ENCODE assay signal across 27 mouse cellular contexts in the genomic region with DNA sequence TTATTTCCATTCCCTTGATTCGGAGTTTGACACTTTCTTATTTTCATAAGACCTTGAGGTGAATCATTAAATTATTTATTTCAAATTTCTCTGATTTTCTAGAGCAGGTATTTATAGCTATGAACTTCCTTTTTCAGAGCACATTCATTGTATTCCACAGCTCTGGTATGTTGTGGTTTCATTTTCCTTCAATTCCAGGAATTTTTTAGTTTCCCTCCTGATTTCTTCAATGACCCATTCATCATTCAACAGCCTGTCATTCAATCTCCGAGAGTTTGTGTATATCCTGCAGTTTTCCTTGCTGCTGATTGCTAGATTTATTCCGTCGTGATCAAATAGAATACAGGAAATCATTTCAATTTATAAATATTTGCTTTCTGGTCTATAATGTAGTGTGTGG.
"Had no signal": no experiment of that assay in that cellular context is flagged by ENCODE, and none has a peak within 500 bp of the region (broad histone marks: within the 10 kb centered on the region; RNA-seq: fewer than 3 reads in every experiment).

No protein-coding gene starts in this region.

- H3K36me3 ChIP-seq: embryonic facial prominence, embryonic 10.5 days; embryonic facial prominence, embryonic 12.5 days; embryonic facial prominence, embryonic 13.5 days; embryonic facial prominence, embryonic 15.5 days; forebrain, embryonic 10.5 days; forebrain, embryonic 12.5 days; forebrain, embryonic 15.5 days had no signal

- H3K4me2 ChIP-seq: embryonic facial prominence, embryonic 12.5 days; embryonic facial prominence, embryonic 13.5 days; embryonic facial prominence, embryonic 15.5 days; forebrain, embryonic 12.5 days; forebrain, embryonic 13.5 days; forebrain, embryonic 15.5 days had no signal

- H3K4me3 ChIP-seq: embryonic facial prominence, embryonic 10.5 days; embryonic facial prominence, embryonic 12.5 days; embryonic facial prominence, embryonic 13.5 days; embryonic facial prominence, embryonic 15.5 days; erythroblast, embryonic 14.5 days; forebrain, embryonic 10.5 days; forebrain, embryonic 12.5 days; forebrain, embryonic 13.5 days; forebrain, embryonic 15.5 days; gastrocnemius, adult 2 months; heart, adult 2 months had no signal

- H3K9ac ChIP-seq: embryonic facial prominence, embryonic 12.5 days; embryonic facial prominence, embryonic 13.5 days; embryonic facial prominence, embryonic 15.5 days; forebrain, embryonic 12.5 days; forebrain, embryonic 13.5 days; forebrain, embryonic 15.5 days; forebrain, postnatal 0 days had no signal

- ATAC-seq: forebrain, embryonic 13.5 days; forebrain, embryonic 14.5 days; forebrain, embryonic 15.5 days; forebrain, embryonic 16.5 days; forebrain, postnatal 0 days had no signal

- H3K9me3 ChIP-seq: embryonic facial prominence, embryonic 10.5 days; embryonic facial prominence, embryonic 12.5 days; embryonic facial prominence, embryonic 13.5 days; embryonic facial prominence, embryonic 15.5 days; forebrain, embryonic 10.5 days; forebrain, embryonic 12.5 days; forebrain, embryonic 13.5 days; forebrain, embryonic 15.5 days had no signal

- DNase-seq: cerebellum, adult 9-10 months; cerebellum, adult 9-11 months; cerebellum, postnatal 10 days; cerebellum, postnatal 14 days; cerebellum, postnatal 25 days; cerebellum, postnatal 36 days; embryo, embryonic 11 days; forebrain, postnatal 0 days; gastrocnemius, adult 2 months; gastrocnemius, postnatal 10 days; gastrocnemius, postnatal 14 days; gastrocnemius, postnatal 25 days; gastrocnemius, postnatal 36 days; heart, adult 11 months; heart, adult 18-20 months; heart, adult 2 months had no signal

- H3K4me1 ChIP-seq: embryonic facial prominence, embryonic 10.5 days; embryonic facial prominence, embryonic 12.5 days; embryonic facial prominence, embryonic 13.5 days; embryonic facial prominence, embryonic 15.5 days; forebrain, embryonic 10.5 days; forebrain, embryonic 12.5 days; forebrain, embryonic 13.5 days; forebrain, embryonic 15.5 days had no signal

- H3K27ac ChIP-seq: embryonic facial prominence, embryonic 10.5 days; embryonic facial prominence, embryonic 12.5 days; embryonic facial prominence, embryonic 13.5 days; embryonic facial prominence, embryonic 15.5 days; forebrain, embryonic 10.5 days; forebrain, embryonic 12.5 days; forebrain, embryonic 13.5 days; forebrain, embryonic 15.5 days; gastrocnemius, adult 2 months; heart, adult 2 months had no signal

- H3K27me3 ChIP-seq: embryonic facial prominence, embryonic 12.5 days; embryonic facial prominence, embryonic 13.5 days; embryonic facial prominence, embryonic 15.5 days; forebrain, embryonic 12.5 days; forebrain, embryonic 13.5 days; forebrain, embryonic 15.5 days had no signal
